Mouse (Mus musculus): ENCODE results near the gene Gfi1b.

DNA sequence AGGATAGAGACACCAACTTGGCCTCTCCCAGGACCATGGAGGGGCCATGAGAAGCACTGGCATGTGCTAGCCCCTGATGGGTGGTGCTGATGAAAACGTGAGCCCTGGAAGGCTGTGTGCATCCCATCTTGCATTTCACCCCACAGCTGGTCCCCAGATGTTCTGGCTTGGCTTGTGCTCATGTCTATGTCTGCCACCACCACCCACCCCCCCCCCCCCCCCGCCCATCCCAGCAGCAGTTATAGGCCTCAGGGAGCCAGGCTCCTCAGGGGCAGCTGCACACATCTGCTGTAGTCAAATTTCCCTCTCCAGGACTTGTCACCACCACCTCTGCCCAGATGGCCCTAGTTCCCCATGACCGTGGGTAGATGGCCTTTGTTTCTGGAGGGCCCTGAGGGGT, 51.9 kb downstream of the Gfi1b start:
- no peak for TF ChIP-seq CTCF (IDR thresholded peaks at IDR 0.05; ENCODE audit: low read depth, low read length)
- no peak for TF ChIP-seq POLR2A (IDR thresholded peaks at IDR 0.05; ENCODE audit: borderline replicate concordance, low read depth, low read length)

All from bone marrow macrophage, adult 2 months (primary cell).